Mouse (Mus musculus) megakaryocyte-erythroid progenitor cell, adult 5-6 weeks (primary cell): ENCODE data around the gene Zswim5. TPM values are rescaled to one million over a fixed set of nuclear protein-coding genes. Genes with fewer than 3 reads are reported as not detected.
A peak's percentile ranks its signal among the peaks of the same experiment; 100 is the strongest.
"Not testable (repeated sequence)": the region's sequence is repeated elsewhere in the genome, so short reads cannot be mapped to it uniquely, and the experiment has no call there.

Experiments used
- ATAC-seq: replicated peaks from 2 replicates; pipeline ENCODE4 v1.8.0; 2016; ENCODE audit warnings: mild to moderate bottlenecking, inconsistent platforms; ENCODE audit not compliant: severe bottlenecking, poor library complexity, low FRiP score, low TSS enrichment
- total RNA-seq, 2 experiments: library from RNA; stranded (forward) in 1 of 2; stranded (reverse) in 1 of 2; fragments of 200-1000, 215-1000 nt in 1 of 2; fragments of >200 nt in 1 of 2; fragmentation: Nextera tagmentation in 1 of 2; gene quantifications; 2 replicates each; pipeline ENCODE4 v1.2.3; 2014 to 2017

Gene Zswim5
- total RNA-seq (2014; fragmentation: Nextera tagmentation) (0.20 TPM in 1 of 2 replicates, not detected in the other), total RNA-seq (2017) (not detected in 2 replicates)

DNA sequence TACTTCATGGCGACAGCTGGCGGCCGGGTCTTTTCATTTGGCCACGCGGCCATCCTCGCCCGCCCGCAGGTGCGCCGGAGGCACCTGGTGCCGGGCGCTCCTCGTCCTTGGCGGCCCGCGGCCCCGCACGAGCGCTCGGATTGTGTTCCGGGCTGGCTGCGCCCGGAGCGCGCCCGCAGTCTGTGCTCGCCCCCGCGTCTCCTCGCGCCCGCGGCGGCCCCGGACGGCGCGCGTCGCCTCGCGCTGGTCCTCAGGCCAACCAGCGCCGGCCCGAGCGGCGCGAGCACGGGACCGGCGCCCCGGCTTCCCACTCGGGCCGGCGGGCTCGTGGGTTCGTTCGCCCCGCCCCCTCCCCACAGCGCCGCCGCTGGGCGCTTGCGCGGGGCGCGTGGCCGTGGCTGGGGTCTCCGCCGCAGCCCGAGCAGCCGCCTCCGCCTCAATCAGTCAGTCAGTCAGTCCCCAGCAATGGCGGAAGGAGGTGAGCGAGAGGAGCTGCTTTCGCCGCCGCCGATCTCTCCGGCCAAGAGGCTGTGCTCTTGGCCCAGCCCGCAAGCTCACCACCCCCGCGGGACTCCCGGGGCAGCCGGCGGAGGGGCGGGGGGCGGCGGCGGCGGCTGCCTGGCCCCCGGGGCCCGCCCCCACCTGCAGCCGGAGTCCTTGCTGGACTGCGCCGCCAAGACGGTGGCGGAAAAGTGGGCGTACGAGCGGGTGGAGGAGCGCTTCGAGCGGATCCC is at the start of gene Zswim5:
Zswim5 (plus strand) TSS at position 382 of the 734 bp plus-strand sequence.
- ATAC-seq, result 0 out of 2 replicates have a peak, but pooled peaks have one; percentile 37

DNA sequence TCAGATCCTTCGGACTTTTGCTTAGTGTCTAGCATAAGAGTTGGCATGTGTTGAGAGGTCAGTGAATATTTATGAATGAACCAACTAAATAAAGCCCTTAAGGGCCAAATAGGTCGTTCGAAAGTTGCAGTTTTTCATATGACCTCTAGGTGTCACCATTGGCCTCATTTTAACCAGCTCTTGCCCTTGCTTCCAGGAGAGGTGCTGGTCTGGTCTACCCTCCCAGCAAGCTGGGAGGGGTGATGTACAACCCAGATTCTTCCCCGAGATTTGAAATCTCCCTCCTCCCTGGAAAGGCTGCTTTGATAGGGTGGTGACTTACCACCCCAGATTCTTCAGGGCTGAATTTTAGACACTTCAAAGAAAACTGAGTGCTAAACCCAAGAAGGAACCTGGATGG is 49.4 kb upstream of the Zswim5 start:
- peak; percentile 67 for ATAC-seq

DNA sequence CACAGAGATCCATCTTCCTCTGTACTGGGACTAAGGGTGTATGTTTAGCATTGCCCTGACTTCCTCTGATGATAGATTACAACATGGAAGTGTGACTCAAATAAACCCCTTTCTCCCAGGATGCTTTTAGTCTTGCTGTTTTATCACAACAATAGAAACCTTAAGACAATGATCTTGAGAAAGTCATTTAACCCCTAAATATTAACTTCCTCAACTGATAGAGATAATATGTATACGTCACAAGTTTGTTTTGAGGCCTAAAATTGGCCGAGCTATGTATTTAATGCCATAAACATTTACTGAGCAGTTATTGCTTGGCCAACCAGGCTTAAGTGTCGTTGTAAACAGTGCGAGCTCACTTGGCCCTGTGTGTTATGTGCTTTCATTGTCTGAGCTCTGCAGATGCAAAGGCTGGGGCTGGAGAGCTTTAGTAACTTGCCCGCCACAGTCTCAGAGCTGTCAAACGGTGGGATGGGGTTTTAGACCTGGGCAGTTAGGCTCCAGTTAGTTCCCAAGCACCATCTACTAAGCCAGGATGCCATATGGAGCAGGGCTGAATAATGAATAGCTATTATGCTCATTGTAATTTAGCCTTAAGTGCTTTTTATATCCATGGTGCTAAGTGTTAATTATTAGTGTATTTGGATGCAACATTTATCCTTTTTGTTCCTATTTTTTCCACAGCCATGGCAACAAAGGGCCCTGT is 47.7 kb upstream of the Zswim5 start:
- ATAC-seq, result no peak

DNA sequence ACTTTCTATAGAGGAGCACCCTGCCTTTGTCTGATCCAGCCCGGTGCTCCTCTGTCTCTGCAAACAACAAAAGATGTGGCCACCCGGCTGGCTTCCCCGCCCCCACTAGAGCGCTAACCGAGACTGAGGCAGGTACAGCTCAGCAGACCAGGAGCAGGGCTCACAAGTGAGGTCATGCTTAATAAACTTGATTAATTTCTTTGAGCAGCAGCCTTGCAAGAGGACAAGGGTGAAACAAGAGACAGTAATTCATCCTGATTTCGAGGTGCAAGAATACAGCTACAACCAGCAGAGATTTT is 47.2 kb upstream of the Zswim5 start:
- ATAC-seq, result no peak

DNA sequence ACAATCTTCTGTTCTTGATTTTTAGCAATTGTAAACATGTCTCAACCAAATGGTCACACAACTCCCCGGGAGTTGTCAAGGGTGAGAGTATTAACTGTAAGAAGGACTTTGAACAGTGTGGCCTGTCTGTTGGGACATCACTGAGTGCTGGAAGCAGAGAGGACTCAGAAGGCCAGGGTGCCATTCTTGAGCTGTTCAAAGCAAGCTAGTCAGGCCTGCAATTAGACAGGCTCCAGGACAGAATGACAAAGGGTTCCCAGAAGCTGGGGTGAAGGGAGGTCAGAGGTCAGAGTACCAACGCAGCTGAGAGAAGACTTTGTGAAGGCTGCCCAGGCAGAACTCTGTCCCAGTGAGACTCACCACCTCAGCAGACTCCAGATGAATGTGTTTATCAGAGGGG is 38.2 kb upstream of the Zswim5 start:
- ATAC-seq, result no peak

DNA sequence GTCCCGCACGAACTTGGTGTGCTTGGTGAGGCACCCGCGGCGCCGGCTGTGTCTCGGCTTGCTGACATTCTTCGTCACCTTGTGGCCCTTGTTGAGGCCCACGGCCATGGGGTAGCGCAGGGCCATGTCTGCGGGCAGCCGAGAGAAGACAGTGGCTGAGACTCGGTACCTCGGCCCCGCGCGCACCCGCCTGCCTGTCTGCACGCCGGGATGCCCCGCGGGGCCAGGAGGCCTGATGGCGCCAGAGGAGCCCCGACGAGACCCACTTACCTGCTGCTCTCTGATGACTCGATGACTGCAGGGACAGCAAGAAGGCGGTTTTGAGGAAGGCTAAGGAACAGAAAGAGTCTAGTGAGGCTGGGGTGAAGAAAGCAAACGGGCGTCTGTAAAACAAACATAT is 37.1 kb upstream of the Zswim5 start:
- not testable (repeated sequence) for ATAC-seq

DNA sequence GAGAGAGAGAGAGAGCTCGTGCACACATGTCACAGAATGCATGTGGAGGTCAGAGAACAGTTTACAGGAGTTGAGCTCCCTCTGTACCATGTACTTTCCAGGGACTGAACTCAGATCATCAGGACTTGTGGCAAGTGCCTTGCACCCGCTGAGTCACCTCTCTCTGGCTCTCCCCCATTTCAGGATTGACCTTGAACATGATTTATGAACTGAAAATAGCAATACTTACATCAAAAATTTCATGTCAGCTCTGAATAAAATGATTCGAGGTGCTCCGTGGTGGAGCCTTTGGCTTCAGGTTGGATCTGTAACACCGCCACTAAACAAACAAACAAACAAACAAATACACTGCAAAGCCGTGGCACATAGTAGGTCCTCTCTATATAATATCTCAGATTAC is 36.3 kb upstream of the Zswim5 start:
- no peak for ATAC-seq

DNA sequence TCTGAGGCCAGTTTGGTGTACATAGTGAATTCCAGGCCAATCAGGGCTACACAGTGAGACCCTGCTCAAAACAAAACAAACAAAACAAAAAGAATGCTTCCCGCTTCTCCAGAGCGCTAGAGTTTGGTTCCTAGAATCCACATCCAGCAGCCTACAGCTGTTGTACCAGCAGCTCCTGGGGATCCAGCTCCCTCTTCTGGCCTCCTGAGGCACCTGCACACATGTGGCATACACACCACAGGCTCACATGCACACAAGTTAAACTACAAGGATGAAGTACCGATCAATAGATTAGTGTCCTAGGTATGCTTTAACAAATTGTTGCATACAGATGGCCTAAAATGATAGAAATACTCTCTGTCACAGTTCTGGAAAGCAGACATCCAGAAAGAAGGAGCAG is 32.9 kb upstream of the Zswim5 start:
- ATAC-seq, result no peak

DNA sequence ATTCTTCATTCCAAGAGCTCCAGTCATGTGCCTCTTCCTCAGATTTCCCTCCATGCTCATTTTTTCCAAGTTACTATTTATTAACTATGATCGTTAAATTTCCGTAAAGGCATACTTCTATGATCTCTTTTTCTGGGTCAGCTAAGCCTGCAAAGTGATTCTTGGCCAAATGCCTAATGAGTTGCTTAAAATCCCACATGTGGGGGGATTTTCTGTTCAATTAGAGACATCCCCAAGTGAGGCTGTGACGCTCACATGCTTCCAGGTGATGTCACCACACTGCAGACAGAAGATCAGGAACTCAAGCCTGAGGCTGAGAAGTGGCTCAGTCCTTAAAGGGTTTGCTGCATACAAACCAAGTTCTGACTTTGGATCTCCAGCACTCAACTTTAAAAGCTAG is 27.3 kb upstream of the Zswim5 start:
- ATAC-seq, result no peak

DNA sequence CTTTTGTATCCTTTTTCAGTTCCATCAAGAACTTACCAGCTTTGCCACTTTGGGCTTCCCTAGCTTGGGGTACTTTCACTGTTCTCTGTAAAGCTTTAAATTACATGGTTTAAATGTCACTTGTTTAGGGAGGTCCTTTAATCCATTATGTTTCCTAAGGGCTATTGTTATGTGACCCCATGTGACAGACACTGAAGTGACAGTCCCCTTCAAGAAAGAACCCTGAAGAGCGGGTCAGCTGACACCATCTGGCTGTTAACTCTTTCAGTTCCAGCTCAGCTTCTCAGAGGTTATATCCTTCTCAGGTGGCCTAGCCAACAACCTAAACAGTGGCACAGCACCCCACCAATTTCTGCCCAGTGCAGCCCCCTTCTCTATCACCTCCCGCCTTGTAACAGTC is 22.9 kb upstream of the Zswim5 start:
- no peak for ATAC-seq

DNA sequence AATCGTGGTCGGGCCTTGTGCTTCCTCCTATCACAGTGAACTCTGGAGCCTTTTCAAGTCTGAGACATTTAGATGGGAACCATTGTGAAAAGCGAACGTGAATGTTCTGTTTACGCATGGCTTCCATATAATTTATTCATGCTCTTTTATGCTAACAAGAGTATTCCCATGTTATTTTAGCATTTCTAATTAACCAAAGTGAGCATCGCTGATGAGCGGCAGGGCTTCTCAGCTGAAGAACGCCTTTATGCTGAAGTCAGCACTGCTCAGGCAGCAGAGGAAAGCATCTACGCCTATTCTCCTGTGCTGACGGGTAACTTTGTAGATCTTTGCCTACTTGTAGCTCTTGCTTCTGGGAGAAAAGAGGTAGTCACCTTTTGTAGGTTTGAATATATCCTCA is 20.0 kb upstream of the Zswim5 start:
- ATAC-seq, result no peak

DNA sequence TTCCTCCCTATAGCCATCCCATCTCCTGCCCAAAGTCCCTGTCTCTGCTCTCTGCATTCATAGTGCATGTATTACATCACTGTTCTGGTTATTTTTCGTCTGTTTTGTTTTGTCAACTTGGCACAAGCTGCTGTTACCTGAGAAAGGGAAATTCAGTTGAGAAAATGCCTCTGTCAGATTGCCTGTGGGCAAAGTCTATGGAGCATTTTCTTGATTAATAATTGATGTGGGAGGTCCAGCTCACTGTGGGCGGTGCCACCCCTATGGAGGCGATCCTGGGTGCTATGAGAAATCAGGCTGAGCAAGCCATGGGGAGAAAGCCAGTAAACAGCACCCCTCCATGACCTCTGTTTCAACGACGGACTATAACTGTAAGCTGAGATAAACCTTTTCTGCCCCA is 17.5 kb upstream of the Zswim5 start:
- ATAC-seq, result no peak

DNA sequence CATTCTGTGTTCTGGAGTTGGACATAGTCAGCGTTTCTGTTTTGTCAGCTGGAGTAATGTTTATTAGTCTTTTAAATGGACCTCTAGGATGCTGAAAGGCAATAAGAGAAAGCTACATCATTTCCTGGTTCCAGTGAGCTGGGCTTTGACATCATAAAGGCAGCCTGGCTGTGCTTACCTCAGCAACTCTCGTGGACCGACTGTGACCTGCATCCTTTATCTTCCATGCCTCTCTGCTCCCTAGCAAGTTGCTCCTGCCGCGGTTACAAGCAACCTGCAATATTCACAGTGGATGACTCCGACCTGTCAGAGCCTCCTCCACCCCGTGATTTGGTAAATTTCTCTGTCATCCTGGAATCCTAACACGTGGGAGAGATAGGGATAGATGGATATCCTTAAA is 15.2 kb upstream of the Zswim5 start:
- ATAC-seq, result no peak

DNA sequence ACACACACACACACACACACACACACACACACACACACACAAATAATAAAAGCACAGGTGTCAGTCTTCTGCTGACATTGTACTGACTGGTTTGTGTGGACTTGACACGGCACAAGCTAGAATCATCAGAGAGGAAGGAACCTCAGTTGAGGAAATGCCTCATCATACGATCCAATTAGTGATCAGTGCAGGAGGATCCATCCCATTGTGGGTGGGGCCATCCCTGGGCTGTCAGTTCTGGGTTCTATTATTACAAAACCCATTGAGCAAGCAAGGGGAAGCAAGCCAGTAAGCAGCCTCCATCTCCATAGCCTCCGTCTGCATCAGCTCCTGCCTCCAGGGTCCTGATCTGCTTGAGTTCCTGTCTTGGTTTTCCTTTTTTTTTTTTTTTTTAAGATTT is 7.3 kb upstream of the Zswim5 start:
- no peak for ATAC-seq

DNA sequence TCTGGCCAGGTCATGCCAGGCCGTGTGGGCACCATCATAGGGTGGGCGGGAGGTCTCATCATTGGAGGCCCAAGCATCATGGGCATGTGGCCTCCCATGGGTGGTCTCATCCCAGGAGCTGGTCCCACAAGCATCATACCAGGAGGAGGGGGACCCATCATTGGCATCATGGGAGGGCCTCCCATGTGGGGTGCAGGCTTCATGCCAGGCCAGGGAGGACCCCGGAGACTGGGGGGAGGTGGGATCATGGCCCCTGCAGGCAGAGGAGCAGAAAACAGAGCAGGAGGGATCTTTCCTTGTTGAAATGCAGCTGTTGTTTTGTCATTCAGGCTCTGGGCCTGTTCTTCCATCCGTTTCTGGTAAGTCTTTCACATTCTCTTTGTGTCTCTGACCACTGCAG is 2.6 kb upstream of the Zswim5 start:
- no peak for ATAC-seq

DNA sequence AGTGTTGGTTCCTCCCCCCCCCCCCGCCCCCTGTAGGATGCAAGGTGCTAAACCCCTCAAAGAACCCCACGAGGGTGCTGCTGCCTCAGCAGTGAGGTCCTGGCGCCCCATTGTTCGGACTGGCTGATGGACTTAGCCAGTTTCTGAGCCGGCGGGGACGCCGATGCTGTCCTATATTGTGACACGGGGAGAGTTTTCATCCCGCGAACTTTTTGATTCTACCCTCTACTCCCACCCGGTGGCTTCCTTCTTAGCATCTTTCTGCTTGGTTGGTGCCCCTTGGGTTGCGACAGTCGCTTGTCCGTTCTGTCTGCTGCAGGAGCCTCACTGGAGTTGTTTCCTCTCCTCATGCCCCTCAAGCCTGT is 564 bp upstream of the Zswim5 start:
- ATAC-seq, result no peak

DNA sequence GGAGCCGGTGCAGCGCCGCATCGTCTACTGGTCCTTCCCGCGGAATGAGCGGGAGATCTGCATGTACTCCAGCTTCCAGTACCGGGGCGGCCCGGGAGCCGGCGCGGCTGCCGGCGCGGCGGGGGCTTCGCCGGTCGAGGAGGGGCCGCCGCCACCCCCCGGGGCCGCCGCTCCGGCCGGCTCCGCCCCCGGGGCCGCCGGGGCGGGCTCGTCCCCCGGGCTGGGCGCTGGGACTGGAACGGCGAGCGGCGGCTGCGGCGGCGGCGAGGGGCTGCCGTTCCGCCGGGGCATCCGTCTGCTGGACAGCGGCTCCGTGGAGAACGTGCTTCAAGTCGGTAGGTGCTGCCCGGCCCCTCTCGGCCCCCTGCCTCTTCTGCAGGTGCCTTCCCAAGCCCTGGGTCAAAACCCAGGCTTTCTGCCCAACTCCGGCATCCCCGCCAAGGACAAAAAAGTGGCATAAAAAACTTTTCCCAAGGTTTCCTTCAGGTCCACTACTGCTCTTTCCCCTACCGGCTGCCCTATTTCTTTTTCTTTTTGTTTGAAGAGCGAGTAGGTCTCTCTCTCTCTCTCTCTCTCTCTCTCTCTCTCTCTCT is 649 bp downstream of the Zswim5 start:
- no peak for ATAC-seq

DNA sequence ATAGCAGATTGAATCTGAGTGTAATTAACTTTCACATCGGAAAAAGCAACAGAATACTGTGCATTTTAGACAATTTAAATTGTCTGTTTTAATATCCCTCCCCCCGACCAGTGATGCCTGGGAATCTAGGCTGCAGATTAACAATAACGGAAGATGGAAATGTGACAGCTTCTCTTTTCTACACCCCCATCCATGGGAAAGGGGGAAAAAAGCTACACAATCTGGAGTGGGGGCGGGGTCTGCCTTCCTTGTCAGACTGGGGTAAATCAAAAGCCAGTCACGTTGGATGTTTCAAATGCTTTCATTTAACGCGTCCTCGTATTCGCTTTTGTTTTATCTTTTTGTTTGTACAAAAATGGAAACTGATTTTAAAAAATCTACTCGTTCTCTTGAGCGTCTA is 1.3 kb downstream of the Zswim5 start:
- ATAC-seq, result no peak

DNA sequence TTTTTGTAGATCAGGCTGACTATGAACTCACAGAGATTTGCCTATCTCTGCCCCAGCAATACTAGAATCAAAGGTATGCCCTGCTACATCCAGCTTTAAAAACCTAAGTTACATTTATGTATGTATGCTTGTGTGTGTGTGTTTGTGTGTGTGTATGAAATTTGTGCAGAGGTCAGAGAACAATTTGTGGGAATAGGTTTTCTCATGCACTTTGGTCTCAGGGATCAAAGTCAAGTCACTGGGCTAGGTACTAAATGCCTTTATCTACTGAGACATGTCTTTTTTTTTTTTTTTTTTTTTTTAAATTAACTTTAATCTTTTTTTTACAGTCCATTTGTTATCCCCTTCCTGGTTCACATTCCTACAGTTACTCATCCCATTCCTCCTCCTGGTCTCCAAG is 5.5 kb downstream of the Zswim5 start:
- no peak for ATAC-seq

DNA sequence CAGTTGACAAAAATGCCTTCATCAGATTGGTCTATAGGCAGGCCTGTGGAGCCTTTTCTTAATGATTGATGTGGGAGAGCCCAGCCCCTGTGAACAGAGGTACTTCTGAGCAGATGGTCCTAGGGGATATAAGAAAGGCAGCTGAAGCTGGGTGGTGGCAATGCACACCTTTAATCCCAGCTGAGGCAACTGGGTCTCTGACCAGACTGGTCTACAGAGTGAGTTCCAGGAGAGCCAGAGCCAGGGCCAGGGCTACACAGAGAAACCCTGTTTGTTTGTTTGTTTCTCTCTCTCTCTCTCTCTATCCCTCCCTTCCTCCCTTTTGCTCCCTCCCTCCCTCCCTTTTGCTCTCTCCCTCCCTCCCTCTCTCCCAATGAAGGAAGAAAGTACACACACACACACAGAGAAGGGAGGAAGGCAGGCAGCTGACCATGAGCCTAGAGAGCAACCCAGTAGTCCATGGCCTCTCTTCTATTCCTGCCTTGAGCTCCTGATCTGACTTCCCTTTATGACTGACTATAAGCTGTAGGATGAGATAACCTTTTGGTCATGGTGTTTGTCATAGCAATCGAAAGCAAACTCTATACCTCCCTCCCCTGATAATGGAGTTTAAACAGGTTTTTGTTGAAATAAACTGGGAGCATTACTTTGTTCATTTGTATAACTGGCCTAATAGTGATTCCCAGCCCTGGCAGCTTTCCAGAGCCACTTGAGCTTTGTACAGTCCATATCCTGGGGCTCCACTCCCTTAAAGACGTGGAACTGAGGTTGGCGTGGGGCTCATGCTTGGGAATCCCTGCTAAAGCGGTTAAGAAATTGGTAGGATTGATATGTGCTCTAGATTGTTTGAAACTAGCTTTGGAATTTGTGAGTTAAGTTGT is 17.3 kb downstream of the Zswim5 start:
- no peak for ATAC-seq
